Mouse (Mus musculus) testis, adult 2 months (tissue): ENCODE measurements around the gene Lmod1. TPM values are rescaled to one million over a fixed set of nuclear protein-coding genes. Genes with fewer than 3 reads are reported as not detected.

Experiments
- H3K27ac ChIP-seq: fragments of 200-500 bp; 2 replicates; pipeline ENCODE4 v1.5.1; 2012; ENCODE audit warnings: low read depth, low read length; ENCODE audit not compliant: control insufficient read depth, insufficient read depth
- H3K27me3 ChIP-seq: fragments of 200-500 bp; 2 replicates; pipeline ENCODE4 v1.6.1; 2012; ENCODE audit warnings: mild to moderate bottlenecking, low read length, moderate library complexity; ENCODE audit not compliant: control insufficient read depth, insufficient read depth
- H3K36me3 ChIP-seq: fragments of 200-500 bp; 2 replicates; pipeline ENCODE4 v1.6.1; 2012; ENCODE audit warnings: mild to moderate bottlenecking, low read length; ENCODE audit not compliant: control insufficient read depth, insufficient read depth
- H3K4me1 ChIP-seq: fragments of 200-500 bp; 2 replicates; pipeline ENCODE4 v1.6.1; 2012; ENCODE audit warnings: low read length; ENCODE audit not compliant: control insufficient read depth, insufficient read depth
- H3K4me3 ChIP-seq: fragments of 200-500 bp; 2 replicates; pipeline ENCODE4 v1.5.1; 2012; ENCODE audit warnings: low read depth, mild to moderate bottlenecking, low read length, moderate library complexity, mixed read lengths; ENCODE audit not compliant: control insufficient read depth
- CTCF ChIP-seq: fragments of 200-500 bp; IDR thresholded peaks from 2 replicates; pipeline ENCODE4 v1.5.1; 2012; ENCODE audit warnings: low read depth, mild to moderate bottlenecking, inconsistent platforms, low read length, moderate library complexity; ENCODE audit not compliant: control insufficient read depth, insufficient read depth, insufficient replicate concordance
- POLR2A ChIP-seq: fragments of 200-500 bp; IDR thresholded peaks from 2 replicates; pipeline ENCODE4 v1.6.1; 2012; ENCODE audit warnings: low read depth, mild to moderate bottlenecking, inconsistent platforms, low read length, moderate library complexity; ENCODE audit not compliant: control insufficient read depth
- polyA plus RNA-seq: library from polyadenylated mRNA; depleted of rRNA; stranded (reverse); fragments of >200 nt; gene quantifications from 2 replicates; pipeline ENCODE4 v1.2.3, GENCODE M21; 2012; rRNA removed

Gene Lmod1
- polyA plus RNA-seq, 1 experiment, result 1.7 TPM

DNA sequence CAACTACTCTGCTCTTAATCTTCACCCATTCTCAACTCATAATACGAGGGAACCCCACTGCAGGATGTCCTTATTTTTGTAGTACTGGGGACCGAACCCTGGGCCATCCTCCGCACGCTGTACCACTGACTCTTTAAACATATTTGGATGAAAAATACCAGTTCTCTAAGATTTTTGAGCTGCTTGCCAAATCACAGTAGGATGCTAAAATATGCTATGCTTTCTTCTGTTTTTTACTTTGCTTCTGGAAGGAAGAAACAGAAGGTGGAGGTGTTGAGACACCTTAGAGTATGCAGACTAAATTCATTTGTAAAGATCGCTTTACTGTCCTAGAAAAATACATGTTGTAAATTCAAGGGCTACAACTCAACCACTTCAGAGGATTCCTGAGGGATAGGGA, 59.6 kb downstream of the Lmod1 start:
- H3K27ac ChIP-seq, result no peak overlapping the region
- peaks cover 8% of the 10 kb centered on the region for H3K36me3 ChIP-seq
- TF ChIP-seq POLR2A, result no peak
- no peaks in the 10 kb centered on the region for H3K4me1 ChIP-seq
- H3K27me3 ChIP-seq, result no peaks in the 10 kb centered on the region
- no peak overlapping the region for H3K4me3 ChIP-seq

- Histone ChIP-seq H3K27ac (no peak overlapping the region), H3K4me1 (no peaks in the 10 kb centered on the region), H3K4me3 (no peak overlapping the region), H3K27me3 (no peaks in the 10 kb centered on the region), H3K36me3 (peaks cover 8% of the 10 kb centered on the region)
- TF ChIP-seq CTCF, result no peak
- TF ChIP-seq POLR2A, result no peak
These were observed 60.6 kb downstream of the Lmod1 start for GRCm38 (mm10) chr1:135385161-135385560.

DNA sequence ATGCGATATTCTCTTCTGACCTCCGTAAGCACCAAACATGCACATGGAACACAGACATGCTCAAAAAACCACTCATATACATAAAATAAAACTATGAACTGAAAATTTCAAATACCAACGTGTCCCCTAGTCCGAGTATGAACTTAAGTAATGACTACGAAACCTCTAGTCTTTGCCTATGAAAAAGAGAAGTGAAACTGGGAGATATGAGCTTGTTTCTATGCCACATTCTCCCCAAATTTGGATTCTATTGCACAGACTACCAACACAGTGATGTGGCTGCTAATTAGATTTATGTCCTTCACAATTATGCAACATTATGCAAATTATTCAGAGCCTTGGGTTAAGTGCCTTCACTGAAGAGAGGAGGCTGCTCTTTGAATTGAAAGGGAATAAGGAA, 74.9 kb downstream of the Lmod1 start:
- H3K36me3 ChIP-seq, result peaks cover 5% of the 10 kb centered on the region
- TF ChIP-seq CTCF, result no peak
- no peak for TF ChIP-seq POLR2A

GRCm38 (mm10) chr1:135401452-135402110, 77.0 kb downstream of the Lmod1 start:
- H3K36me3 ChIP-seq, result peaks cover 5% of the 10 kb centered on the region
- H3K4me3 ChIP-seq, result no peak overlapping the region
- H3K4me1 ChIP-seq, result no peaks in the 10 kb centered on the region
- no peaks in the 10 kb centered on the region for H3K27me3 ChIP-seq
- no peak overlapping the region for H3K27ac ChIP-seq
- no peak for TF ChIP-seq CTCF
- TF ChIP-seq POLR2A, result no peak

More for the DNA sequence above, 74.9 kb downstream of the Lmod1 start:
- no peak overlapping the region for H3K27ac ChIP-seq
- no peaks in the 10 kb centered on the region for H3K4me1 ChIP-seq
- no peaks in the 10 kb centered on the region for H3K27me3 ChIP-seq
- no peak overlapping the region for H3K4me3 ChIP-seq

GRCm38 (mm10) chr1:135405356-135405755, 80.7 kb downstream of the Lmod1 start:
- no peak for TF ChIP-seq POLR2A
- TF ChIP-seq CTCF, result no peak
- Histone ChIP-seq H3K4me1 (no peaks in the 10 kb centered on the region), H3K36me3 (peaks cover 5% of the 10 kb centered on the region)

DNA sequence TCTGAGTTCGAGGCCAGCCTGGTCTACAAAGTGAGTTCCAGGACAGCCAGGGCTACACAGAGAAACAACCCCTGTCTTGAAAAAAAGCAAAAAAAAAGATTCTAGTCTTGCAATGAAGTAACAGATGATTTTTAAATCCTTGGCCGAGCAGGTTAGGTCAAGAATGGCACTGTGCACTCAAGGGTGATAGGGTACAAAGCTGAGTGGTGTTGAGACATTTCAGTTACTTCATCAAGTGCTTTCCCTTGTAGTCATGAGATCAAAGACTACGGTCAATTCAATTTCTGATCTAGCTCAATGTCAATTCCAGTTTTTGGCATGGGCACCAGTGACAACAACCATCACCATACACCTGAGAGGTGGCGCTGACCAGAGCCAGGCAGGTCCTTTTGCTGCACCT, 84.4 kb downstream of the Lmod1 start:
- H3K36me3 ChIP-seq, result no peaks in the 10 kb centered on the region; the same call in 1 of the 2 replicates
- TF ChIP-seq CTCF (no peak), POLR2A (no peak)

More at GRCm38 (mm10) chr1:135405356-135405755, 80.7 kb downstream of the Lmod1 start:
- Histone ChIP-seq H3K27ac (no peak overlapping the region), H3K27me3 (no peaks in the 10 kb centered on the region), H3K4me3 (no peak overlapping the region)

DNA sequence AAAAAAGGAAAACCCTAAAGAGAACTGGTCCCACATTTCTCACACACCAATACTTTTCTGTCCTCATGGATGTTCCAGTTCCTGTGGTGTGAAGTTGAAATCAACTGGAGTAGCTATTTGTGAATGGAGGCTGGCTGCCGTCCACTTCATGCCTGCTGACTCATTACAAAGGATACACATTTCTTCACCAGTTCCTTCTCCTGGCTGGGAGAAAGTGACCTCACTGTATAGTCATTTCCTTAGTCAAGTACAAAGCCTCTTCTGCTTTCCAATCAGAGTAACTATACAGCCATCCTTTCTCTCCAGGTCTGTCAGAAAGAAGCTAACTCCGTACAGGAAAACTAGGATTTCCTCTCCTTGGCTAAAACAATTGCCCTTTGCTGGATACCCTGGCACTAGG, 86.4 kb downstream of the Lmod1 start:
- Histone ChIP-seq H3K4me3 (no peak overlapping the region), H3K27me3 (no peaks in the 10 kb centered on the region), H3K36me3 (0 out of 2 replicates have a peak, but pooled peaks cover 1% of the 10 kb centered on the region), H3K27ac (no peak overlapping the region), H3K4me1 (no peaks in the 10 kb centered on the region)
- TF ChIP-seq CTCF, result no peak
- TF ChIP-seq POLR2A, result no peak

More for the DNA sequence above, 84.4 kb downstream of the Lmod1 start:
- H3K27ac ChIP-seq, result no peak overlapping the region
- H3K4me3 ChIP-seq, result no peak overlapping the region
- H3K27me3 ChIP-seq, result no peaks in the 10 kb centered on the region
- H3K4me1 ChIP-seq, result no peaks in the 10 kb centered on the region

DNA sequence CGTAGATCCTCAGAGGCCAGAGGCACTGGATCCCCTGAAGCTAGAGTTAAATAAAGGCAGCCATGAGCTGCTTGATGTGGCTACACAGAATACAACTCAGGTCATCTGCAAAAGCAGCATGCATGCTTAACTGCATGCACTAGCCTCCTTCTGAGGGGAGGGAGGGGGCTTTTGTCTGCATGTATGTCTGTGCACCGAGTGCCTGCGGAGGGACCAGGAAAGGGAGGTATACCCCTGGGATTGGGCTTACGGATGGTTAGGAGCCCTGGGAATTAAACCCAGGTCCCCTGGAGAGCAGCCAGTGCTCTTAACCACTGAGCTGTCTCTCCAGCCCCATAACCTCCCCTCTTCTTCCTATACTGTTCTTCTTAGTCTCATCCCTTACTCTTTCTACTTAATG, 87.5 kb downstream of the Lmod1 start:
- Histone ChIP-seq H3K4me1 (no peaks in the 10 kb centered on the region), H3K4me3 (no peak overlapping the region), H3K27me3 (no peaks in the 10 kb centered on the region), H3K27ac (no peak overlapping the region), H3K36me3 (peaks cover 3% of the 10 kb centered on the region; the same call in 1 of the 2 replicates)
- TF ChIP-seq CTCF (no peak), POLR2A (no peak)

DNA sequence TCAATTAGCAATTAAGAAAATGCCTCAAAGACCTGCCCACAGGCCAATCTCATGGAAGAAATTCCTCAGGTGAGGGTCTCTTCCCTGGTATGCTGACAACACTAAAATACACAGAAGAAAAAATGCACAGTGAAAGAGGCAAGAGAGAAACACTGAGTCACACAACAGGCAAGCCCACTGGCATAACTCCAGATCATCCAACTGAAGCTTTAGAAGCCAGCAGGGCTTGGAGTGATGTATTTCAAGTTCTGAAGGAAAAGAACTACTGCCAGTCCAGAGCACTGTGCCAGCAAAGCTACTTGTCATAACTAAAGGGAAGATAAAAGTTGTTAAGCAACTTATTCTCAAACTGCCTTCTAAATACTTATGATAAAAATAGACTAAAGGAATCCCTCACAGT, 89.4 kb downstream of the Lmod1 start:
- no peak for TF ChIP-seq POLR2A
- TF ChIP-seq CTCF, result no peak
- Histone ChIP-seq H3K27me3 (no peaks in the 10 kb centered on the region), H3K27ac (no peak overlapping the region)

More for the DNA sequence above, 89.4 kb downstream of the Lmod1 start:
- no peak overlapping the region for H3K4me3 ChIP-seq
- H3K36me3 ChIP-seq, result peaks cover 8% of the 10 kb centered on the region
- H3K4me1 ChIP-seq, result no peaks in the 10 kb centered on the region

Other genes starting within 250 kb of the Lmod1 start
- gene Lgr6, start 219.5 kb upstream of the Lmod1 start, polyA plus RNA-seq, result 3.0 and 3.8 TPM in 2 replicates
- 2.6 TPM in 2 replicates for gene Ptpn7, start 192.1 kb upstream of the Lmod1 start, polyA plus RNA-seq
- gene Arl8a, start 178.0 kb upstream of the Lmod1 start, polyA plus RNA-seq, result 16.9 and 20.6 TPM in 2 replicates
- 0.07 TPM in 1 of 2 replicates, not detected in the other for gene Gpr37l1, start 157.1 kb upstream of the Lmod1 start, polyA plus RNA-seq
- gene Elf3, start 66.2 kb upstream of the Lmod1 start, polyA plus RNA-seq, result 1.8 TPM in 1 of 2 replicates, not detected in the other
- 15.7 and 16.6 TPM in 2 replicates for gene Rnpep, start 40.7 kb upstream of the Lmod1 start, polyA plus RNA-seq
- gene Timm17a, start 11.0 kb upstream of the Lmod1 start, polyA plus RNA-seq, result 69.1 and 73.2 TPM in 2 replicates
- gene Shisa4, start 50.4 kb downstream of the Lmod1 start, polyA plus RNA-seq, result 0.38 and 1.1 TPM in 2 replicates
- 37.5 and 38.7 TPM in 2 replicates for gene Ipo9, start 105.7 kb downstream of the Lmod1 start, polyA plus RNA-seq